Mouse (Mus musculus) heart, embryonic 14.5 days (tissue): Measurements from ENCODE around the gene Tpcn1. TPM values are rescaled to one million over a fixed set of nuclear protein-coding genes. Genes with fewer than 3 reads are reported as not detected.
"Not testable (repeated sequence)": the region's sequence is repeated elsewhere in the genome, so short reads cannot be mapped to it uniquely, and the experiment has no call there.

Source experiments
- ATAC-seq: fragments of 200-750 bp; cut with Nextera tagmentation; 2 replicates; pipeline ENCODE4 v1.8.0; 2017; ENCODE audit warnings: low read depth, moderate TSS enrichment; ENCODE audit not compliant: insufficient number of reproducible peaks, insufficient read depth, low FRiP score
- H3K27ac ChIP-seq, 2 experiments: fragments of 200-500 bp in 1 of 2; fragments of 300-500 bp in 1 of 2; sonication (generic) in 1 of 2; replicated peaks in 1 of 2; 2 replicates each; pipeline ENCODE4 v1.5.1; 2012 to 2014; ENCODE audit warnings: low read depth in 2 of 2, low read length in 2 of 2, control low read depth in 1 of 2, mild to moderate bottlenecking in 1 of 2, mixed read lengths in 1 of 2; ENCODE audit not compliant: control insufficient read depth in 1 of 2, insufficient read depth in 1 of 2
- H3K27me3 ChIP-seq: fragments of 300-500 bp; sonication (generic); 2 replicates; pipeline ENCODE4 v1.6.1; 2014; ENCODE audit warnings: mild to moderate bottlenecking, low read length, control low read depth; ENCODE audit not compliant: control insufficient read depth, insufficient read depth
- H3K36me3 ChIP-seq: fragments of 300-500 bp; sonication (generic); 2 replicates; pipeline ENCODE4 v1.6.1; 2014; ENCODE audit warnings: mild to moderate bottlenecking, control low read depth, low read length, mixed read lengths; ENCODE audit not compliant: control insufficient read depth, insufficient read depth
- H3K4me1 ChIP-seq, 2 experiments: fragments of 200-500 bp in 1 of 2; fragments of 300-500 bp in 1 of 2; sonication (generic) in 1 of 2; 2 replicates each; pipeline ENCODE4 v1.6.1; 2012 to 2014; ENCODE audit warnings: low read length in 2 of 2, control low read depth in 1 of 2, mixed read lengths in 1 of 2; ENCODE audit not compliant: control insufficient read depth in 2 of 2, insufficient read depth in 2 of 2
- H3K4me2 ChIP-seq: fragments of 300-500 bp; sonication (generic); 2 replicates; pipeline ENCODE4 v1.6.1; 2014; ENCODE audit warnings: mild to moderate bottlenecking, low read length
- H3K4me3 ChIP-seq, 2 experiments: fragments of 200-500 bp in 1 of 2; fragments of 300-500 bp in 1 of 2; sonication (generic) in 1 of 2; 2 replicates each; pipeline ENCODE4 v1.5.1; 2012 to 2014; ENCODE audit warnings: low read length in 2 of 2, mild to moderate bottlenecking in 2 of 2, control low read depth in 1 of 2, low read depth in 1 of 2, moderate library complexity in 1 of 2; ENCODE audit not compliant: control insufficient read depth in 1 of 2, insufficient read depth in 1 of 2
- H3K9ac ChIP-seq: fragments of 300-500 bp; sonication (generic); 2 replicates; pipeline ENCODE4 v1.6.1; 2014; ENCODE audit warnings: mild to moderate bottlenecking, low read length
- H3K9me3 ChIP-seq: fragments of 300-500 bp; sonication (generic); 2 replicates; pipeline ENCODE4 v1.6.1; 2016; ENCODE audit warnings: low read length, control low read depth; ENCODE audit not compliant: control insufficient read depth
- WGBS: fragments of 180-500 bp; shearing (Covaris S2); extraction: QIAGEN DNeasy Blood & Tissue Kit; methylation state at CpG from one replicate; pipeline ENCODE4 v1.1.7; 2014; 5-methylcytosine and 5-hydroxymethylcytosine counted together
- polyA plus RNA-seq: library from polyadenylated mRNA; unstranded; fragments of >200 nt; fragmentation: Nextera tagmentation; extraction: Ambion mirVana; gene quantifications from 2 replicates; pipeline ENCODE4 v1.2.1, GENCODE M21; 2014

The Tpcn1 gene
- polyA plus RNA-seq, 1 experiment from 2014 or later = 17.1 TPM

GRCm38 (mm10) chr5:120500609-120501008 lies 87.9 kb downstream of the Tpcn1 start:
- H3K9ac ChIP-seq, H3K27ac ChIP-seq, H3K9me3 ChIP-seq, H3K27me3 ChIP-seq, H3K4me3 ChIP-seq, H3K4me2 ChIP-seq, ATAC-seq: not testable (repeated sequence)
- Histone ChIP-seq H3K4me1 (peaks cover 10 to 15% of the 10 kb centered on the region in 2 experiments), H3K36me3 (peaks cover 10% of the 10 kb centered on the region)
- 83% methylated on average over 9 of the region's 9 CpGs for WGBS

- peaks cover 7 to 15% of the 10 kb centered on the region in 2 experiments for H3K4me1 ChIP-seq
- no peak overlapping the region for H3K27ac ChIP-seq
- no peak overlapping the region for H3K4me3 ChIP-seq
- peaks cover 10% of the 10 kb centered on the region for H3K36me3 ChIP-seq
- WGBS = 83% methylated on average over 4 of the region's 4 CpGs
- no peaks in the 10 kb centered on the region for H3K27me3 ChIP-seq
- no peak for ATAC-seq
- no peak overlapping the region for H3K9ac ChIP-seq
- no peaks in the 10 kb centered on the region for H3K9me3 ChIP-seq
- no peak overlapping the region for H3K4me2 ChIP-seq
These were observed 89.3 kb downstream of the Tpcn1 start for GRCm38 (mm10) chr5:120499202-120499601.

GRCm38 (mm10) chr5:120497071-120497470 lies 91.4 kb downstream of the Tpcn1 start:
- Histone ChIP-seq H3K4me3 (no peak overlapping the region), H3K36me3 (peaks cover 26% of the 10 kb centered on the region), H3K27ac (no peak overlapping the region), H3K9ac (no peak overlapping the region), H3K4me2 (no peak overlapping the region), H3K4me1 (peaks cover under 1 to 5% of the 10 kb centered on the region in 2 experiments), H3K27me3 (no peaks in the 10 kb centered on the region), H3K9me3 (no peaks in the 10 kb centered on the region)
- 82% methylated on average over 3 of the region's 3 CpGs for WGBS
- ATAC-seq = no peak

- H3K27ac ChIP-seq = no peak overlapping the region
- WGBS = 87% methylated on average over 13 of the region's 13 CpGs
These were observed 92.7 kb downstream of the Tpcn1 start for GRCm38 (mm10) chr5:120495703-120496226.

GRCm38 (mm10) chr5:120495064-120495702 lies 93.3 kb downstream of the Tpcn1 start:
- 64% methylated on average over 10 of the region's 10 CpGs for WGBS
- Histone ChIP-seq H3K36me3 (peaks cover 29% of the 10 kb centered on the region), H3K9me3 (no peaks in the 10 kb centered on the region), H3K9ac (no peak overlapping the region), H3K27me3 (no peaks in the 10 kb centered on the region), H3K4me2 (no peak overlapping the region), H3K4me3 (no peak overlapping the region), H3K27ac (no peak overlapping the region), H3K4me1 (peaks cover 8 to 10% of the 10 kb centered on the region in 2 experiments)
- ATAC-seq = no peak

More at GRCm38 (mm10) chr5:120495703-120496226, 92.7 kb downstream of the Tpcn1 start:
- H3K4me3 ChIP-seq = no peak overlapping the region
- H3K4me2 ChIP-seq = no peak overlapping the region
- no peaks in the 10 kb centered on the region for H3K9me3 ChIP-seq
- no peaks in the 10 kb centered on the region for H3K27me3 ChIP-seq
- no peak overlapping the region for H3K9ac ChIP-seq
- H3K36me3 ChIP-seq = peaks cover 29% of the 10 kb centered on the region
- ATAC-seq = no peak
- H3K4me1 ChIP-seq = peaks cover 5 to 8% of the 10 kb centered on the region in 2 experiments

GRCm38 (mm10) chr5:120493873-120494395 lies 94.5 kb downstream of the Tpcn1 start:
- Histone ChIP-seq H3K27ac (no peak overlapping the region), H3K4me2 (no peak overlapping the region), H3K27me3 (no peaks in the 10 kb centered on the region), H3K4me1 (peaks cover 8 to 10% of the 10 kb centered on the region in 2 experiments), H3K4me3 (no peak overlapping the region), H3K9me3 (no peaks in the 10 kb centered on the region), H3K9ac (no peak overlapping the region), H3K36me3 (peaks cover 33% of the 10 kb centered on the region)
- ATAC-seq = no peak
- 84% methylated on average over 9 of the region's 9 CpGs for WGBS

- H3K36me3 ChIP-seq = peaks cover 29% of the 10 kb centered on the region
- H3K4me1 ChIP-seq = peaks cover 8 to 10% of the 10 kb centered on the region in 2 experiments
- no peaks in the 10 kb centered on the region for H3K27me3 ChIP-seq
- WGBS = 94% methylated on average over 6 of the region's 6 CpGs
- H3K4me3 ChIP-seq = no peak overlapping the region
- H3K9ac ChIP-seq = no peak overlapping the region
- H3K4me2 ChIP-seq = no peak overlapping the region
- no peaks in the 10 kb centered on the region for H3K9me3 ChIP-seq
- H3K27ac ChIP-seq = no peak overlapping the region
- ATAC-seq = no peak
These were observed 95.0 kb downstream of the Tpcn1 start for GRCm38 (mm10) chr5:120493440-120493839.
